31 mouse cellular contexts compared by ENCODE assay signal in genomic region chr7:137483987-137484386, GRCm38 (mm10).
"Had no signal": no experiment of that assay in that cellular context is flagged by ENCODE, and none has a peak within 500 bp of the region (broad histone marks: within the 10 kb centered on the region; RNA-seq: fewer than 3 reads in every experiment).

No protein-coding gene starts in this region.

- H3K4me2 ChIP-seq: limb, embryonic 12.5 days; limb, embryonic 13.5 days; limb, embryonic 15.5 days; liver, embryonic 11.5 days; liver, embryonic 12.5 days; liver, embryonic 13.5 days; liver, embryonic 15.5 days; lung, embryonic 14.5 days; lung, embryonic 15.5 days; midbrain, embryonic 11.5 days; midbrain, embryonic 12.5 days; midbrain, embryonic 13.5 days; midbrain, embryonic 15.5 days had no signal

- H3K9me3 ChIP-seq: limb, embryonic 10.5 days; limb, embryonic 12.5 days; limb, embryonic 13.5 days; limb, embryonic 15.5 days; liver, embryonic 12.5 days; liver, embryonic 13.5 days; liver, embryonic 15.5 days; lung, embryonic 15.5 days; megakaryocyte, embryonic 14.5 days; midbrain, embryonic 10.5 days; midbrain, embryonic 12.5 days; midbrain, embryonic 13.5 days; midbrain, embryonic 15.5 days had no signal

- H3K27ac ChIP-seq: left cerebral cortex, adult 2 months; limb, embryonic 10.5 days; limb, embryonic 12.5 days; limb, embryonic 13.5 days; limb, embryonic 15.5 days; liver, embryonic 12.5 days; liver, embryonic 13.5 days; liver, embryonic 14.5 days; liver, embryonic 15.5 days; lung, embryonic 15.5 days; macrophage; midbrain, embryonic 10.5 days; midbrain, embryonic 12.5 days; midbrain, embryonic 13.5 days; midbrain, embryonic 15.5 days had no signal

- H3K4me1 ChIP-seq: limb, embryonic 13.5 days; limb, embryonic 15.5 days; liver, embryonic 12.5 days; liver, embryonic 13.5 days; liver, embryonic 15.5 days; lung, embryonic 15.5 days; megakaryocyte, embryonic 14.5 days; midbrain, embryonic 10.5 days; midbrain, embryonic 12.5 days; midbrain, embryonic 13.5 days; midbrain, embryonic 15.5 days had no signal

- H3K9ac ChIP-seq: limb, embryonic 12.5 days; limb, embryonic 13.5 days; limb, embryonic 15.5 days; liver, embryonic 12.5 days; liver, embryonic 13.5 days; liver, embryonic 14.5 days; liver, embryonic 15.5 days; liver, postnatal 0 days; lung, embryonic 14.5 days; lung, embryonic 15.5 days; midbrain, embryonic 12.5 days; midbrain, embryonic 13.5 days; midbrain, embryonic 15.5 days had no signal

- H3K27me3 ChIP-seq: liver, embryonic 13.5 days; liver, embryonic 15.5 days; lung, embryonic 15.5 days; midbrain, embryonic 13.5 days; midbrain, embryonic 15.5 days had no signal

- DNase-seq: left cerebral cortex, postnatal 4 days; liver; liver, embryonic 13.5 days; liver, postnatal 0 days; lung, adult 18-20 months; lung, adult 2 months; lung, embryonic 14.5 days; lung, postnatal 10 days; lung, postnatal 14 days; lung, postnatal 36 days; lung, postnatal 4 days had no signal

- ATAC-seq: liver, embryonic 12.5 days; liver, postnatal 0 days; lung, postnatal 0 days; midbrain, embryonic 13.5 days; midbrain, embryonic 15.5 days; midbrain, embryonic 16.5 days had no signal

- H3K36me3 ChIP-seq: limb, embryonic 10.5 days; limb, embryonic 12.5 days; limb, embryonic 13.5 days; limb, embryonic 15.5 days; liver, embryonic 12.5 days; liver, embryonic 13.5 days; liver, embryonic 15.5 days; lung, embryonic 15.5 days; midbrain, embryonic 10.5 days; midbrain, embryonic 12.5 days; midbrain, embryonic 13.5 days; midbrain, embryonic 15.5 days had no signal

- H3K4me3 ChIP-seq: left cerebral cortex, adult 2 months; limb, embryonic 10.5 days; limb, embryonic 12.5 days; limb, embryonic 13.5 days; limb, embryonic 15.5 days; liver, embryonic 12.5 days; liver, embryonic 13.5 days; liver, embryonic 15.5 days; lung, embryonic 15.5 days; megakaryocyte, embryonic 14.5 days; midbrain, embryonic 10.5 days; midbrain, embryonic 12.5 days; midbrain, embryonic 13.5 days; midbrain, embryonic 15.5 days; myocyte had no signal
